Mouse (Mus musculus) stomach, embryonic 14.5 days (tissue): ENCODE data around the gene Tsg101. TPM values are rescaled to one million over a fixed set of nuclear protein-coding genes. Genes with fewer than 3 reads are reported as not detected.
"Not testable (repeated sequence)": the region's sequence is repeated elsewhere in the genome, so short reads cannot be mapped to it uniquely, and the experiment has no call there.

Experiments
- ATAC-seq: fragments of 200-750 bp; cut with Nextera tagmentation; 2 replicates; pipeline ENCODE4 v1.8.0; 2017; ENCODE audit warnings: low read depth, moderate TSS enrichment; ENCODE audit not compliant: insufficient number of reproducible peaks, insufficient read depth, low FRiP score
- H3K27ac ChIP-seq: fragments of 300-500 bp; sonication (generic); 2 replicates; pipeline ENCODE4 v1.5.1; 2014; ENCODE audit warnings: mild to moderate bottlenecking, low read length, moderate library complexity, mixed read lengths
- H3K27me3 ChIP-seq: fragments of 300-500 bp; sonication (generic); 2 replicates; pipeline ENCODE4 v1.6.1; 2014; ENCODE audit warnings: low read length, control low read depth, mixed read lengths; ENCODE audit not compliant: control insufficient read depth, insufficient read depth
- H3K36me3 ChIP-seq: fragments of 300-500 bp; sonication (generic); 2 replicates; pipeline ENCODE4 v1.6.1; 2014; ENCODE audit warnings: mild to moderate bottlenecking, control low read depth, low read length, moderate library complexity, mixed read lengths; ENCODE audit not compliant: control insufficient read depth, insufficient read depth
- H3K4me1 ChIP-seq: fragments of 300-500 bp; sonication (generic); 2 replicates; pipeline ENCODE4 v1.6.1; 2014; ENCODE audit warnings: low read length, control low read depth, mixed read lengths; ENCODE audit not compliant: control insufficient read depth, insufficient read depth
- H3K4me2 ChIP-seq: fragments of 300-500 bp; sonication (generic); replicated peaks from 2 replicates; pipeline ENCODE4 v1.6.1; 2014; ENCODE audit warnings: low read depth, low read length, control low read depth
- H3K4me3 ChIP-seq: fragments of 300-500 bp; sonication (generic); 2 replicates; pipeline ENCODE4 v1.5.1; 2014; ENCODE audit warnings: low read depth, low read length, control low read depth
- H3K9ac ChIP-seq: fragments of 300-500 bp; sonication (generic); replicated peaks from 2 replicates; pipeline ENCODE4 v1.6.1; 2014; ENCODE audit warnings: low read depth, mild to moderate bottlenecking, control low read depth, low read length, moderate library complexity, mixed read lengths
- H3K9me3 ChIP-seq: fragments of 300-500 bp; sonication (generic); 2 replicates; pipeline ENCODE4 v1.6.1; 2016; ENCODE audit warnings: low read depth, low read length, control low read depth; ENCODE audit not compliant: control insufficient read depth
- WGBS: fragments of 180-500 bp; shearing (Covaris S2); extraction: QIAGEN DNeasy Blood & Tissue Kit; methylation state at CpG from one replicate; pipeline ENCODE4 v1.1.7; 2014; 5-methylcytosine and 5-hydroxymethylcytosine counted together
- polyA plus RNA-seq: library from polyadenylated mRNA; unstranded; fragments of >200 nt; fragmentation: Nextera tagmentation; extraction: Ambion mirVana; gene quantifications from 2 replicates; pipeline ENCODE4 v1.2.1, GENCODE M21; 2014

The Tsg101 gene
- polyA plus RNA-seq, 1 experiment from 2014 or later = 179 TPM

DNA sequence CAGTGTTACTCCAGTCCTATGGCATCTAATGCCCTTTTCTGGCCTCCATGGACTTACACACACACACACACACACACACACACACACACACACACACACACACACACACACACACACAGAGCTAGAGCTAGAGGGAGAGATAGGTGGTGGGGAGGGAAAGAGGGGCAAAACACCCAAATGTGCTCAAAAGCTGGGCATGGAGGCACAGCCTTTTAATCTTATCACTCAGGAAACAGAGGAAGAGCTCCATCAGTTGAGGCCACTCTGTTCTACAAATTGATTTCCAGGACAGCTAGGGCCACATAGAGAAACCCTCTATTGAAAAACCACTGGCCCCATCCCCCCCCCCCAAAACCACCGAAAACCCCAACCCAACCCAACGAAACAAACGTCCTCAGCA, 36.5 kb downstream of the Tsg101 start:
- Histone ChIP-seq H3K27ac (no peak overlapping the region), H3K4me1 (no peaks in the 10 kb centered on the region), H3K4me2 (no peak overlapping the region), H3K4me3 (no peak overlapping the region), H3K9me3 (no peaks in the 10 kb centered on the region), H3K27me3 (no peaks in the 10 kb centered on the region), H3K9ac (no peak overlapping the region), H3K36me3 (peaks cover 18% of the 10 kb centered on the region)
- no peak for ATAC-seq
- WGBS = 78% methylated on average over 3 of the region's 3 CpGs

GRCm38 (mm10) chr7:46881941-46882340, 37.8 kb downstream of the Tsg101 start:
- not testable (repeated sequence) for H3K4me3 ChIP-seq, H3K4me2 ChIP-seq, H3K4me1 ChIP-seq, H3K9me3 ChIP-seq, H3K27ac ChIP-seq, ATAC-seq, H3K9ac ChIP-seq, H3K27me3 ChIP-seq
- H3K36me3 ChIP-seq = peaks cover 10% of the 10 kb centered on the region; the same call in 1 of the 2 replicates
- WGBS = 81% methylated on average over 6 of the region's 8 CpGs

DNA sequence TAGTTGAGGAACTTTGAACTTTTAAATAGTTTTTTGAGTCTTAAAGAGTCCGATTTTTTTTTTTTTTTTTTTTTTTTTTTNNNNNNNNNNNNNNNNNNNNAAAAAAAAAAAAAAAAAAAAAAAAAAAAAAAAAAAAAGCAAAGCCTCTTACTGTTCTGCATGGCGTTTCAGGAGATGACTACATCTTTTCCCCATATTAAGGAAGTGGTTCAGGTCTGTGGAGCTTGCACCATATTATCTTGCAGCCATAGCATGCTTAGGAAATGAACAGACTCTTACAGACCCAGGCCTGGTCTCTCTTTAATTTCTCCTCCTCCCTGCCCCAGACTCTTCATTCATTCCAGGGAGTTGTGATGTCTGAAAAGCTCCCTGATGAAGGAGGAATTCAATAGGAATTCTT, 38.8 kb downstream of the Tsg101 start:
- Histone ChIP-seq H3K27me3 (no peaks in the 10 kb centered on the region), H3K4me2 (no peak overlapping the region), H3K27ac (no peak overlapping the region), H3K4me1 (no peaks in the 10 kb centered on the region), H3K36me3 (peaks cover 2% of the 10 kb centered on the region; the same call in 1 of the 2 replicates), H3K4me3 (no peak overlapping the region), H3K9ac (no peak overlapping the region), H3K9me3 (no peaks in the 10 kb centered on the region)
- no peak for ATAC-seq
- 86% methylated on average over 2 of the region's 2 CpGs for WGBS

DNA sequence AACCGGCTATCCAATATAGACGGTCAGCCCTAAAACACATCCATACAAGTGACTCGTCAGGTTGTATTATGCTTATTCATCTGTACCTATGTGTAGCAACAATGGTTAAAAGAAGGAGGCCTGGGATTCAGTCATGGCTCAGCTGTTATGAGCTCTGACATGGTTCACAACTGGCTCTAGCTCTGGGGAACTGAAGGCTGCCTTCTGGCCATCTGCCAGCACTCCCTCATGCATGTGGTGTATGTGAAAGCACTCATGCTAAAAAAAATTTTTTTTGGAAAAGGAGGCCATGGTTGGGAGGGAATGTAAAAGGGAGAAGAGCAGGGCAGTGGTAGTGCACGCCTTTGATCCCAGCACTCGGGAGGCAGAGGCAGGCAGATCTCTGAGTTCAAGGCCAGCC, 39.9 kb downstream of the Tsg101 start:
- no peak for ATAC-seq
- no peak overlapping the region for H3K4me3 ChIP-seq
- H3K27ac ChIP-seq = no peak overlapping the region
- H3K9ac ChIP-seq = no peak overlapping the region
- no peaks in the 10 kb centered on the region for H3K4me1 ChIP-seq
- no peaks in the 10 kb centered on the region; the same call in 1 of the 2 replicates for H3K36me3 ChIP-seq
- H3K27me3 ChIP-seq = no peaks in the 10 kb centered on the region
- 93% methylated on average over 5 of the region's 5 CpGs for WGBS
- no peaks in the 10 kb centered on the region for H3K9me3 ChIP-seq
- H3K4me2 ChIP-seq = no peak overlapping the region

DNA sequence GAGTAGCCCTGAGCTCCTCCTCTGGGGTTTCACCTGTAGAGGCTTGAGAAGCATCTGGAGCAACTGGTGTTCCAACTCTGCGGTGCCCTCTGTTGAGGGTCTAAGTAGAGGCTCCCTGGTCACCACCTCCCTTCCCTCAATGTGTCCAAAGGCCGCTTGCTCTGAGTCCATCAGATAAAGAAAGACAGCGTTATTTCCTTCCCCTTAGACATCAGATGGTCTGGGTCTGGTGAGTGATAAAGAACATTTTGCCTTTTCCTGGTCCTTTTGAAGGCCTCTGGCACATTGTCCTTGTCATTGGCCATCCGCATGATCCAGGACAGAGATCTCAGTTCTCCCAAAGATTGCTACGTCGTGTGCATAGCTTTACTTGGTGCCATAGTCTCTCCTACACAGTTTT, 42.5 kb downstream of the Tsg101 start:
- Histone ChIP-seq H3K4me2 (no peak overlapping the region), H3K27me3 (no peaks in the 10 kb centered on the region), H3K4me3 (no peak overlapping the region), H3K36me3 (no peaks in the 10 kb centered on the region), H3K9me3 (no peaks in the 10 kb centered on the region), H3K4me1 (no peaks in the 10 kb centered on the region), H3K9ac (no peak overlapping the region), H3K27ac (no peak overlapping the region)
- ATAC-seq = no peak
- 81% methylated on average over 6 of the region's 6 CpGs for WGBS

- WGBS = 72% methylated on average over 4 of the region's 4 CpGs
- H3K27ac ChIP-seq = no peak overlapping the region
- ATAC-seq = no peak
Measured at GRCm38 (mm10) chr7:46876841-46877240, 42.9 kb downstream of the Tsg101 start.

DNA sequence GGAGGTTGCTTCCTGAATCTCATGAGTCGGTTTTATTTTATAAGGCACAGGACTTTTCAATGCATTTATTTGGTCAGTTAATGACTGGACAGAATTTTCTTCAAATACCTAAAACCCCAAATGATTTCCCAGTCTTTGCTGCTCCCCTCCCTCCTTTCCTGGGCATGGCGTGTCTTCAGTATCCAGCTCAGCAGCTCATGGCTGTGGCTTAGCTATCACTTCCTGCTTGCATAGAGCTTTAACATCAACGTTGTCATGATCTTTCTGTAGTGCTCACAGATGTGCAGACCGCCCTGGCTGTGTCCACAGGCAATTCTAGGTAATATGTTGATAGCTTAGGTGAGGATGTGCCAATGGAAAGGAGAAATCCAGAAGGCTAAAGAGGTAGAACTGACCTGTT, 47.8 kb downstream of the Tsg101 start:
- no peak overlapping the region for H3K9ac ChIP-seq
- no peak overlapping the region for H3K4me2 ChIP-seq
- H3K4me1 ChIP-seq = no peaks in the 10 kb centered on the region
- H3K27ac ChIP-seq = no peak overlapping the region
- no peak for ATAC-seq
- WGBS = 72% methylated on average over 4 of the region's 4 CpGs
- no peak overlapping the region for H3K4me3 ChIP-seq
- H3K27me3 ChIP-seq = no peaks in the 10 kb centered on the region
- H3K36me3 ChIP-seq = no peaks in the 10 kb centered on the region
- H3K9me3 ChIP-seq = no peaks in the 10 kb centered on the region

More at GRCm38 (mm10) chr7:46876841-46877240, 42.9 kb downstream of the Tsg101 start:
- H3K27me3 ChIP-seq = no peaks in the 10 kb centered on the region
- H3K4me3 ChIP-seq = no peak overlapping the region
- no peaks in the 10 kb centered on the region for H3K4me1 ChIP-seq
- H3K9me3 ChIP-seq = no peaks in the 10 kb centered on the region
- no peak overlapping the region for H3K4me2 ChIP-seq
- no peak overlapping the region for H3K9ac ChIP-seq
- no peaks in the 10 kb centered on the region for H3K36me3 ChIP-seq

- no peak within 1 kb of the TSS for H3K27ac ChIP-seq
- no peak within 1 kb of the TSS for H3K4me2 ChIP-seq
- H3K9ac ChIP-seq = no peak within 1 kb of the TSS
- no peaks in the 10 kb centered on the region for H3K36me3 ChIP-seq
- 37% methylated on average over 10 of the region's 10 CpGs for WGBS
- H3K4me1 ChIP-seq = no peaks in the 10 kb centered on the region
- H3K4me3 ChIP-seq = no peak within 1 kb of the TSS
- no peaks in the 10 kb centered on the region for H3K9me3 ChIP-seq
- no peak for ATAC-seq
- H3K27me3 ChIP-seq = no peaks in the 10 kb centered on the region
Measured at GRCm38 (mm10) chr7:46860996-46861395, 58.8 kb downstream of the Tsg101 start, which contains the start of gene Ldhc. Gene Ldhc (plus strand): TSS chr7:46861203.

GRCm38 (mm10) chr7:46859031-46859430, 60.7 kb downstream of the Tsg101 start:
- ATAC-seq = no peak

More at GRCm38 (mm10) chr7:46859031-46859430, 60.7 kb downstream of the Tsg101 start:
- Histone ChIP-seq H3K9me3 (no peaks in the 10 kb centered on the region), H3K27me3 (no peaks in the 10 kb centered on the region), H3K4me3 (no peak overlapping the region), H3K27ac (no peak overlapping the region), H3K4me1 (no peaks in the 10 kb centered on the region), H3K36me3 (peaks cover 11% of the 10 kb centered on the region), H3K9ac (no peak overlapping the region), H3K4me2 (no peak overlapping the region)
- WGBS = 53% methylated on average over 6 of the region's 6 CpGs
